Mouse (Mus musculus): ENCODE results near the gene Robo4. TPM values are rescaled to one million over a fixed set of nuclear protein-coding genes. Genes with fewer than 3 reads are reported as not detected.

Robo4 gene
- polyA plus RNA-seq, 1 experiment from 2014 or later: 6.0 TPM

- Histone ChIP-seq H3K27ac (replicated peaks) (no peak overlapping the region), H3K9me3 (replicated peaks) (no peaks in the 10 kb centered on the region), H3K4me1 (peaks cover 8% of the 10 kb centered on the region), H3K36me3 (no peaks in the 10 kb centered on the region), H3K27me3 (ENCODE audit: low read depth, poor library complexity, severe bottlenecking) (peaks cover 48% of the 10 kb centered on the region), H3K4me3 (no peak overlapping the region)
- 82% methylated on average over 8 of the region's 8 CpGs for whole genome bisulfite sequencing
- no peak for DNase-seq (ENCODE audit: low spot score)
Observed at GRCm38 (mm10) chr9:37409698-37410445, 8.2 kb downstream of the Robo4 start.

DNA sequence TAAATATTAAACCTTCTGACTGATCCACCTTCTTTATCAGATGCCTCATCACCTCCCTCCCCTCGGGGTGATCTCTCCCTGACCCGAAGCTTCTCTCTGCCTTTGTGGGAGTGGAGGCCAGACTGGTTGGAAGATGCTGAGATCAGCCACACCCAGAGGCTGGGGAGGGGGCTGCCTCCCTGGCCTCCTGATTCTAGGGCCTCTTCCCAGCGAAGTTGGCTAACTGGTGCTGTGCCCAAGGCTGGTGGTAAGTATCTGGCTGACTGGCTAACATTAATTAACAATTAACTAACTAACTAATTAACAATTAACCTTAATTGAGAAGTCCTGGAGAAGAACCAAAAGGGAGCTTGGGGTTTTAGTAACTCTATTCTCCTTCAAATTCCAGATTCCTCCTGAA, 11.3 kb downstream of the Robo4 start:
- Histone ChIP-seq H3K27me3 (ENCODE audit: low read depth, poor library complexity, severe bottlenecking) (peaks cover 42% of the 10 kb centered on the region), H3K4me3 (no peak overlapping the region), H3K9me3 (replicated peaks) (no peaks in the 10 kb centered on the region), H3K36me3 (no peaks in the 10 kb centered on the region), H3K4me1 (peaks cover 4% of the 10 kb centered on the region), H3K27ac (replicated peaks) (no peak overlapping the region)
- 61% methylated on average over 3 of the region's 3 CpGs for WGBS
- no peak for DNase-seq (ENCODE audit: low spot score)

DNA sequence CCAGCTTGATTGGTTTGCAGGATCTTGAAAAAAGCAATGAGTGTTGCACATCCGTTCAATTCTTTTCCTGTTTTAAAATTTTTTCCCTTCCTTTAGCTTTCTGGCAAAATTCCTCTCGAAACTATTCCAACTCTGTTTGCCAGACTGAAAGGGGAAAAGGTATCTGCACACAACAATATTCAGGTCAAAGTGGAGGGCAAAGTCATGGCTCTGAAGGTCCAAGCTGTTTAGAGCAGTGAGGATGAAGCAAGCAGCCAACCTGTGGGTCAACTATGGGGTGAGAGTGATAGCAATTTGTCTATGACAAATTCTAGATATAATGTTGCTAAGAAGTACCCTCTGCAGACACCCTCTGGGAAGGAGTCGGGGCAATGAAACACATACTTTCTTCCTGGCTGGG, 13.0 kb downstream of the Robo4 start:
- whole genome bisulfite sequencing: 83% methylated on average over 3 of the region's 3 CpGs
- Histone ChIP-seq H3K27me3 (ENCODE audit: low read depth, poor library complexity, severe bottlenecking) (peaks cover 43% of the 10 kb centered on the region), H3K4me3 (no peak overlapping the region), H3K4me1 (no peaks in the 10 kb centered on the region), H3K36me3 (no peaks in the 10 kb centered on the region), H3K9me3 (replicated peaks) (no peaks in the 10 kb centered on the region), H3K27ac (replicated peaks) (no peak overlapping the region)
- no peak for DNase-seq (ENCODE audit: low spot score)

GRCm38 (mm10) chr9:37418791-37419190, 17.1 kb downstream of the Robo4 start:
- peaks cover 70% of the 10 kb centered on the region for H3K27me3 ChIP-seq (ENCODE audit: low read depth, poor library complexity, severe bottlenecking)
- H3K4me3 ChIP-seq: no peak overlapping the region
- H3K9me3 ChIP-seq (replicated peaks): no peaks in the 10 kb centered on the region
- WGBS: 80% methylated on average over 4 of the region's 4 CpGs
- H3K4me1 ChIP-seq: peaks cover 11% of the 10 kb centered on the region
- no peak overlapping the region for H3K27ac ChIP-seq (replicated peaks)
- H3K36me3 ChIP-seq: no peaks in the 10 kb centered on the region
- DNase-seq (ENCODE audit: low spot score): no peak

DNA sequence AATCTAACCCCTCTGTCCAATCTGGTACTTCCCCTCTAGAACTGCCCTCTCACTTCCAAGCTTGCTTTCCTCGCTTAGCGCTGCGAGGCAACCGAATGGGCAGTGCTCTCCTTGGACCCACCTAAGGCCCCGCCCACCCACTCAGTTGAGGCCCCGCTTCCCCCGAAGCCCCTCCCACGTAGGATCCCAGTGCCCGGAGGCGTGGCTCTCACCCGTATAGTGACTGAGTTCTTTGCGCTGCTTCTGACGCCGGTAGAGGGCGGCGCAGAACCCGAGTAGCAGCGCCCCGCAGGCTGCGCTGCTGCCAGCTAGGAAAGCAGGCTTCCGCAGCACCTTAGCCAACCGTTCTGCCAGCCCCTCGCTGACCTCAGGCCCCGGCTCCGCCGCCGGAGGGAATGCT, 19.0 kb downstream of the Robo4 start:
- Histone ChIP-seq H3K9me3 (replicated peaks) (no peaks in the 10 kb centered on the region), H3K27ac (replicated peaks) (no peak overlapping the region; the same call in 1 of the 2 replicates), H3K27me3 (ENCODE audit: low read depth, poor library complexity, severe bottlenecking) (peaks cover 79% of the 10 kb centered on the region), H3K36me3 (no peaks in the 10 kb centered on the region), H3K4me3 (peak overlapping the region; percentile 47), H3K4me1 (peaks cover 11% of the 10 kb centered on the region)
- under 1% methylated on average over 27 of the region's 27 CpGs for WGBS
- DNase-seq (ENCODE audit: low spot score): peak; percentile 91

DNA sequence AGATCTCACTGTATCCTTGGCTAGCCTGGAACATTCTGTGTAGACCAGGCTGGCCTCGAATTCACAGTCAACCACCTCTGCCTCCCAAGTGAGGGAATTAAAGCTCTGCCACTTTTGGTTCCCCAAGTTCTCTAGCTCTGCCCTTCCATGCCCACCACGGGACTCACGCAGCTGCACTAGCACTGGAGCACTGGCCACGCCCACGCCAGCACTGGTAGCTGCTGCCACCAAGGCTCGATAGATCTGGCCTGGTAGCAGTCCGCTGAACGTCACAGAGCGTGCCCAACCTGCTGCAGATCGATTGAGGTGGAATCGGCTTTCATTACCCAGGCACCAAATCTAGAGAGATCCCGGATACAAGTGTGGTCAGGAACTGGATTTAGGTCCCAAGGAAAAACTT, 19.5 kb downstream of the Robo4 start:
- Histone ChIP-seq H3K4me3 (peak overlapping the region; percentile 47), H3K4me1 (peaks cover 11% of the 10 kb centered on the region), H3K9me3 (replicated peaks) (no peaks in the 10 kb centered on the region), H3K36me3 (no peaks in the 10 kb centered on the region), H3K27me3 (ENCODE audit: low read depth, poor library complexity, severe bottlenecking) (peaks cover 80% of the 10 kb centered on the region), H3K27ac (replicated peaks) (no peak overlapping the region)
- WGBS: 25% methylated on average over 12 of the region's 12 CpGs
- no peak for DNase-seq (ENCODE audit: low spot score)

GRCm38 (mm10) chr9:37429326-37429725, 27.6 kb downstream of the Robo4 start:
- Histone ChIP-seq H3K9me3 (replicated peaks) (no peaks in the 10 kb centered on the region), H3K27me3 (ENCODE audit: low read depth, poor library complexity, severe bottlenecking) (peaks cover 85% of the 10 kb centered on the region), H3K36me3 (no peaks in the 10 kb centered on the region), H3K27ac (replicated peaks) (no peak overlapping the region), H3K4me3 (no peak overlapping the region), H3K4me1 (peaks cover 36% of the 10 kb centered on the region)
- no peak for DNase-seq (ENCODE audit: low spot score)
- 30% methylated on average over 26 of the region's 26 CpGs for WGBS

- DNase-seq (ENCODE audit: low spot score): peak; percentile 87
- whole genome bisulfite sequencing: 1% methylated on average over 12 of the region's 12 CpGs
- peak overlapping the region; percentile 23; the same call in 1 of the 2 replicates for H3K4me3 ChIP-seq
Observed at GRCm38 (mm10) chr9:37430582-37430981, 28.9 kb downstream of the Robo4 start.

DNA sequence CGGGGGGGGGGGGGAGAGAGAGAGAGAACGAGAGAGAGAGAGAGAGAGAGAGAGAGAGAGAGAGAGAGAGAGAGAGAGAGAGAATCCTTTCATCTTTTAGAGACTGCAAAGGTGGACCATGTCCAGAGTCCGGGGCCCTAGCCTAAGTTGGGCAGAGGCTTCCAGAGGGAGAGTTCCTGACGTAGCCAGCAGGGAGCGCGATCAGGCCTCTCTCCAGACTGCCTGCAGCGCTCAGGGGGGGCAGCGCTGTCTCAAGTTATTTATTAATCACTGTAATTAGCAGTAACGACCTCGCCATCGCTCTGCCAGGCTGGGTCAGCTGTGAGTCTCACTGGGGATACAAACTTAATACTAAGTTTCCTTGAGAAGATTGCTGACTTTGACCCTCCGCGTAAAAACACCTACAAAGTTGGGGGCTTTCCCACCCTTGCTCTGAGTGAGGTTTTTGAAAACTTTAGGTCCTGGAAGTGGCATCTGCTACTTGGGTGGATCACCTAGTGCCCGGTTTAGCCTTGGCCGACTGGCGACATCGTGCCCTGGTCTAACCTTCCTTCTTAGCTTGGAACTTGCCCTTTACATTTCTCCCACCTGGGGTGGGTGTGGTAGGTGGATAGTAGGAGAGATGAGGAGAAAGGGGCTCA, 30.4 kb downstream of the Robo4 start:
- peak; percentile 46 for DNase-seq (ENCODE audit: low spot score)
- under 1% methylated on average over 16 of the region's 17 CpGs for WGBS
- peak overlapping the region; percentile 47; the same call in 1 of the 2 replicates for H3K4me3 ChIP-seq
- H3K27me3 ChIP-seq (ENCODE audit: low read depth, poor library complexity, severe bottlenecking): peaks cover 100% of the 10 kb centered on the region
- no peaks in the 10 kb centered on the region for H3K36me3 ChIP-seq
- peaks cover 52% of the 10 kb centered on the region for H3K4me1 ChIP-seq
- H3K9me3 ChIP-seq (replicated peaks): no peaks in the 10 kb centered on the region
- H3K27ac ChIP-seq (replicated peaks): no peak overlapping the region

More at GRCm38 (mm10) chr9:37430582-37430981, 28.9 kb downstream of the Robo4 start:
- Histone ChIP-seq H3K4me1 (peaks cover 48% of the 10 kb centered on the region), H3K27me3 (ENCODE audit: low read depth, poor library complexity, severe bottlenecking) (peaks cover 95% of the 10 kb centered on the region), H3K36me3 (no peaks in the 10 kb centered on the region), H3K27ac (replicated peaks) (no peak overlapping the region), H3K9me3 (replicated peaks) (no peaks in the 10 kb centered on the region)

DNA sequence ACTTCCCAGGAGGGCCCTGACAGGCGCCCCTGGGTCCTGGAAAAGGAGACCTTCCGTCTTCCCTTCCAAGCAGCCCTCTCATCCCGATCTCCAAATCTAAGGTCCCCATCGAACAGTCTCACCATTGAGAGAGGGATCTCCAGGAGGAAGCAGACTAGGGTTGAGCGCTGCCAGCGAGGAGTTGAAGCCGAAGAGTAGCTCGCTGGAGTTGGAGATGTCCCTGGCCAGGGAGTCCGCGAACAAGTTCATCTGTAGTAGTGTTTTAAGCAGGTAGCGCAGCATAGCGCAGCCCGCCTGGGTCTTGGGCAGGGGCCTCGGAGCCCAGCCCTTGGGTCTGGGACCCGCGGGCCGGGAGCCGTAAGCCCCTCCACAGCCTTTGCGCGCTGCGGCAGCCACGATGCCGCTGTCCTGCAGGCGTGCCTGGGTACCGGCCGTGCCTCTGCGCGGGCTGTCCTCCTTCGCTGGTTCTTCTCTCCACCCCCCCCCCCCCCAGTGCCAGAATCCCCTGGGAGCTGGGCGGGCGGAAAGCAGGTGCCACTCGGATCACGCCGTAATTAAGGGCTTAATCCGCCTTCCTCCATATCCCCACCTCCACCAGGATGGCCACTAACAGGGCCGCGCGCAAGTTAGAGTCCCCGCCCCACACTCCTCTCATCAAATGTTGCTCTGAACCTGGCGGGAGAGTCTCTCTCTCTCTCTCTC, 31.2 kb downstream of the Robo4 start, which contains the start of gene Robo3:
Robo3 (minus strand) TSS at position 527 of the 702 bp plus-strand sequence.
- H3K36me3 ChIP-seq: no peaks in the 10 kb centered on the region
- peaks cover 100% of the 10 kb centered on the region for H3K27me3 ChIP-seq (ENCODE audit: low read depth, poor library complexity, severe bottlenecking)
- no peak within 1 kb of the TSS for H3K27ac ChIP-seq (replicated peaks)
- peak; percentile 46 for DNase-seq (ENCODE audit: low spot score)
- WGBS: 2% methylated on average over 40 of the region's 40 CpGs
- H3K4me1 ChIP-seq: peaks cover 52% of the 10 kb centered on the region
- H3K9me3 ChIP-seq (replicated peaks): no peaks in the 10 kb centered on the region
- H3K4me3 ChIP-seq: peak within 1 kb of the TSS; percentile 47

DNA sequence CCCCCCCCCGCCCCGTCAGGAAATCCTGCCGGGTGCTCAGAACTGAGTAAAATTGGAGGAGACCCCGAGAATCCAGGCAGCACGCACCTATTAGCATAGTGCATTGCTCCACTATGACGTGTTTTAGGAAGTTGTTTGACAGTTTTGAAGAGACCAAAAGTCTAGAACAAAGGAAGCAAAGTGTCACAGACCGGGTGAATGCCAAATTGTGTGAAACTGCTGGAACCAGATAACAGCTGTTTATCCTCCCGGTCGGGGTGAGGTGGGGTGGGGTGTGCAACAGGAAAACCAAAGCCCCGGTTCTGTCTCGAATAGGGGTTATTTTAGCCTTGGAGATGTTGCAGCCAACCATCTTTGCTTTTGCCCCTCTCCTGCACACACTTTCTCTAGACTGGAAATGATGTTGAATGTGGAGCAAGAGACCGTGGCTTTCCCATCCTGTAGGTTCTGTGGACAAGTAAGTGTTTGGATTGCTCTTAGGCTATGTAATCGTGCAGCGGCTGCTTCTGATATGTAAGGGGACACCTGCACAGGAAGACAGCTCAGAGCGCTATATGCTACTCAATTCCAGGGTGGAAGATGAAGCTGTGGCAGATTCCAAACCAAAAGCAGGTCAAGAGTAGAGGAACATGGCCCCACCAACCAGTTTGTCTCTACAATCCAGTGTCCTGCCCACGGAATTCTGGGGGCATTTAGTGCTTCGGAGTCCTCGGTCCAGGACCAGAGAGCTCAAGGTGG, 32.3 kb downstream of the Robo4 start:
- 3% methylated on average over 18 of the region's 18 CpGs for WGBS
- no peaks in the 10 kb centered on the region for H3K9me3 ChIP-seq (replicated peaks)
- H3K4me1 ChIP-seq: peaks cover 52% of the 10 kb centered on the region
- H3K27me3 ChIP-seq (ENCODE audit: low read depth, poor library complexity, severe bottlenecking): peaks cover 100% of the 10 kb centered on the region
- peak overlapping the region; percentile 47; the same call in 1 of the 2 replicates for H3K4me3 ChIP-seq
- no peaks in the 10 kb centered on the region for H3K36me3 ChIP-seq
- H3K27ac ChIP-seq (replicated peaks): no peak overlapping the region
- peak; percentile 23 for DNase-seq (ENCODE audit: low spot score)

DNA sequence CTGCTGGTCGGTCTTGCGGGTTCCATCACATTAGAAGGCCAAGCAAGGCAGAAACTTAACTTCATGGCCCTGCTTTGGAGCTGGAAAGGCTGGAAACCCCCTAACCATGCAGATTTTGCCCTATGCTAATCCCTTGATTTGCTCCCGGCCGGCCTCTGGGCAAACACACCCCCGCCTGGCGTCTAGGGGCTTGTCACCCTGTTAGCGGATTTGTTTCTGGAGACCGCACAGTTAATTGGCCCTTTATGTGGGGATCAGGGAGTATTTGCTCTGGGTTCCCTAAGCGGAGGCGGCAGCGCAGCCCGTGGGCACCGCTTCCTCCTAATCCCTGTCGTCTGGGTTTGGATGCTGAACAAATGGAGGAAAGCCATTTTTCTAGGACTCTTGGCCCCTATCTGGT, 33.2 kb downstream of the Robo4 start:
- Histone ChIP-seq H3K4me3 (0 out of 2 replicates have a peak overlapping the region, but pooled peaks have one; percentile 4), H3K4me1 (peaks cover 46% of the 10 kb centered on the region), H3K27ac (replicated peaks) (no peak overlapping the region)

More for the DNA sequence above, 33.2 kb downstream of the Robo4 start:
- no peaks in the 10 kb centered on the region for H3K9me3 ChIP-seq (replicated peaks)
- WGBS: under 1% methylated on average over 14 of the region's 14 CpGs
- DNase-seq (ENCODE audit: low spot score): peak; percentile 56
- peaks cover 98% of the 10 kb centered on the region for H3K27me3 ChIP-seq (ENCODE audit: low read depth, poor library complexity, severe bottlenecking)
- H3K36me3 ChIP-seq: no peaks in the 10 kb centered on the region

Data from midbrain, embryonic 10.5 days (tissue).